Mouse (Mus musculus) kidney, postnatal 10 days (tissue): ENCODE measurements around the gene Pld2.

Experiments used
- DNase-seq: peaks from one replicate; pipeline ENCODE4 v3.0.0; 2021; ENCODE audit warnings: mixed read lengths

Gene Pld2

GRCm38 (mm10) chr11:70579710-70580357, 40.0 kb downstream of the Pld2 start:
- no peak for DNase-seq

GRCm38 (mm10) chr11:70580358-70580720, 40.5 kb downstream of the Pld2 start:
- no peak for DNase-seq

GRCm38 (mm10) chr11:70580921-70581320, 41.1 kb downstream of the Pld2 start:
- DNase-seq = no peak

GRCm38 (mm10) chr11:70582196-70582595, 42.3 kb downstream of the Pld2 start:
- no peak for DNase-seq

GRCm38 (mm10) chr11:70583022-70583714, 43.3 kb downstream of the Pld2 start:
- peak; percentile 41 for DNase-seq

GRCm38 (mm10) chr11:70583775-70584174, 43.9 kb downstream of the Pld2 start:
- DNase-seq = no peak

GRCm38 (mm10) chr11:70585457-70585856, 45.6 kb downstream of the Pld2 start:
- DNase-seq = peak; percentile 87

GRCm38 (mm10) chr11:70586261-70586660, 46.4 kb downstream of the Pld2 start:
- DNase-seq = no peak

GRCm38 (mm10) chr11:70586954-70587353, 47.1 kb downstream of the Pld2 start:
- DNase-seq = no peak

- no peak for DNase-seq
Measured at GRCm38 (mm10) chr11:70591733-70592132, 51.9 kb downstream of the Pld2 start.

GRCm38 (mm10) chr11:70594253-70594989, 54.6 kb downstream of the Pld2 start:
- DNase-seq = peak; percentile 65

GRCm38 (mm10) chr11:70595638-70596037, 55.8 kb downstream of the Pld2 start:
- no peak for DNase-seq

- no peak for DNase-seq
Measured at GRCm38 (mm10) chr11:70596094-70596493, 56.2 kb downstream of the Pld2 start.

GRCm38 (mm10) chr11:70597301-70597700, 57.4 kb downstream of the Pld2 start:
- no peak for DNase-seq

- DNase-seq = no peak
Measured at GRCm38 (mm10) chr11:70598451-70598953, 58.6 kb downstream of the Pld2 start.

- DNase-seq = peak; percentile 89
Measured at GRCm38 (mm10) chr11:70605024-70605566, 65.2 kb downstream of the Pld2 start.

GRCm38 (mm10) chr11:70606717-70607116, 66.9 kb downstream of the Pld2 start:
- DNase-seq = no peak

- DNase-seq = no peak
Measured at GRCm38 (mm10) chr11:70607611-70608010, 67.7 kb downstream of the Pld2 start.
